Mouse (Mus musculus) kidney, postnatal 0 days (tissue): Measurements from ENCODE around the gene Sorbs2. TPM values are rescaled to one million over a fixed set of nuclear protein-coding genes. Genes with fewer than 3 reads are reported as not detected.

Experiments used
- ATAC-seq: fragments of 200-750 bp; cut with Nextera tagmentation; replicated peaks from 2 replicates; pipeline ENCODE4 v1.8.0; 2017; ENCODE audit warnings: low read depth, moderate number of reproducible peaks, moderate TSS enrichment, moderate library complexity; ENCODE audit not compliant: low FRiP score
- DNase-seq: peaks from one replicate; pipeline ENCODE4 v3.0.0-alpha.2; 2016; ENCODE audit warnings: low spot score
- H3K27ac ChIP-seq: fragments of 300-500 bp; sonication (generic); 2 replicates; pipeline ENCODE4 v1.5.1; 2014; ENCODE audit warnings: mild to moderate bottlenecking
- H3K27me3 ChIP-seq: fragments of 300-500 bp; sonication (generic); 2 replicates; pipeline ENCODE4 v1.6.1; 2014; ENCODE audit warnings: low read length, mixed read lengths; ENCODE audit not compliant: insufficient read depth
- H3K36me3 ChIP-seq: fragments of 300-500 bp; sonication (generic); 2 replicates; pipeline ENCODE4 v1.6.1; 2014; ENCODE audit warnings: low read length, mixed read lengths; ENCODE audit not compliant: insufficient read depth
- H3K4me1 ChIP-seq: fragments of 300-500 bp; sonication (generic); replicated peaks from 2 replicates; pipeline ENCODE4 v1.6.1; 2014; ENCODE audit warnings: antibody characterized with exemption, low read length, mixed read lengths; ENCODE audit not compliant: insufficient read depth
- H3K4me2 ChIP-seq: fragments of 300-500 bp; sonication (generic); 2 replicates; pipeline ENCODE4 v1.6.1; 2014; ENCODE audit warnings: mild to moderate bottlenecking, low read length, moderate library complexity, mixed read lengths
- H3K4me3 ChIP-seq: fragments of 300-500 bp; sonication (generic); replicated peaks from 2 replicates; pipeline ENCODE4 v1.5.1; 2014; ENCODE audit warnings: low read depth, low read length
- H3K9ac ChIP-seq: fragments of 300-500 bp; sonication (generic); 2 replicates; pipeline ENCODE4 v1.6.1; 2014; ENCODE audit warnings: low read depth, low read length
- H3K9me3 ChIP-seq: fragments of 300-500 bp; sonication (generic); replicated peaks from 2 replicates; pipeline ENCODE4 v1.6.1; 2016; ENCODE audit warnings: low read length, inconsistent platforms, mixed read lengths
- CTCF ChIP-seq: IDR thresholded peaks from 2 replicates; pipeline ENCODE4 v1.5.1; 2016; ENCODE audit warnings: antibody characterized with exemption, low read depth, mild to moderate bottlenecking, moderate library complexity
- WGBS: fragments of 180-500 bp; shearing (Covaris S2); extraction: QIAGEN DNeasy Blood & Tissue Kit; methylation state at CpG from one replicate; pipeline ENCODE4 v1.1.7; 2014; 5-methylcytosine and 5-hydroxymethylcytosine counted together
- polyA plus RNA-seq: library from polyadenylated mRNA; unstranded; fragments of >200 nt; fragmentation: Nextera tagmentation; extraction: Ambion mirVana; gene quantifications from 2 replicates; pipeline ENCODE4 v1.2.1, GENCODE M21; 2015

Gene Sorbs2
- polyA plus RNA-seq, 1 experiment from 2014 or later = 41.6 TPM

DNA sequence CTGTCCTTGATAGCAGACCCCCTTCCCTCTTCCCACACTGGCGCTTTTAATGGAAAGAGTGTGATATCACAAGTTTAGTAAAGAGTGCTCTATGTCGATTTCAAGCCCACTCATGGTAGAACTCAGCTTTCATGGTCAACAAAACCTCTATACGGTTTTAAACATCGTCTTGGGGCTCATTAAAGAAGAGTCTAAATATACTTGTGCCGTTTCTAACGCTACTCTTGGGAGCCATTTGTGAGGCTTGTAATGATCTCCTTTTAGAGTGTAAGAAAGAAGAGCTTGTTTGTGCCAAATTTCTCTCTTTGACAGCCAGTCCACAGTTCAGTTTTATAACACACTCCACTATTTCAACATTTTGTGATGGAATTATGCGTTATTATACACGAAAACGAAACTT, 253.0 kb downstream of the Sorbs2 start:
- Histone ChIP-seq H3K4me3 (no peak overlapping the region), H3K27ac (no peak overlapping the region), H3K27me3 (no peaks in the 10 kb centered on the region), H3K36me3 (0 out of 2 replicates have a peak, but pooled peaks cover 11% of the 10 kb centered on the region), H3K4me2 (no peak overlapping the region), H3K9me3 (no peaks in the 10 kb centered on the region), H3K4me1 (no peaks in the 10 kb centered on the region; the same call in 1 of the 2 replicates), H3K9ac (no peak overlapping the region)
- no peak for TF ChIP-seq CTCF
- WGBS = 60% methylated on average over 9 of the region's 9 CpGs
- DNase-seq = peak; percentile 12
- ATAC-seq = no peak

- DNase-seq = peak; percentile 61
- 58% methylated on average over 1 of the region's 1 CpGs for WGBS
- H3K4me3 ChIP-seq = no peak overlapping the region
- no peaks in the 10 kb centered on the region; the same call in 1 of the 2 replicates for H3K4me1 ChIP-seq
- H3K27ac ChIP-seq = no peak overlapping the region
- H3K36me3 ChIP-seq = 0 out of 2 replicates have a peak, but pooled peaks cover 11% of the 10 kb centered on the region
- no peaks in the 10 kb centered on the region for H3K9me3 ChIP-seq
- H3K4me2 ChIP-seq = no peak overlapping the region
- no peak for TF ChIP-seq CTCF
- no peak for ATAC-seq
- H3K27me3 ChIP-seq = no peaks in the 10 kb centered on the region
- H3K9ac ChIP-seq = no peak overlapping the region
These were observed 253.5 kb downstream of the Sorbs2 start for GRCm38 (mm10) chr8:45761053-45761452.

DNA sequence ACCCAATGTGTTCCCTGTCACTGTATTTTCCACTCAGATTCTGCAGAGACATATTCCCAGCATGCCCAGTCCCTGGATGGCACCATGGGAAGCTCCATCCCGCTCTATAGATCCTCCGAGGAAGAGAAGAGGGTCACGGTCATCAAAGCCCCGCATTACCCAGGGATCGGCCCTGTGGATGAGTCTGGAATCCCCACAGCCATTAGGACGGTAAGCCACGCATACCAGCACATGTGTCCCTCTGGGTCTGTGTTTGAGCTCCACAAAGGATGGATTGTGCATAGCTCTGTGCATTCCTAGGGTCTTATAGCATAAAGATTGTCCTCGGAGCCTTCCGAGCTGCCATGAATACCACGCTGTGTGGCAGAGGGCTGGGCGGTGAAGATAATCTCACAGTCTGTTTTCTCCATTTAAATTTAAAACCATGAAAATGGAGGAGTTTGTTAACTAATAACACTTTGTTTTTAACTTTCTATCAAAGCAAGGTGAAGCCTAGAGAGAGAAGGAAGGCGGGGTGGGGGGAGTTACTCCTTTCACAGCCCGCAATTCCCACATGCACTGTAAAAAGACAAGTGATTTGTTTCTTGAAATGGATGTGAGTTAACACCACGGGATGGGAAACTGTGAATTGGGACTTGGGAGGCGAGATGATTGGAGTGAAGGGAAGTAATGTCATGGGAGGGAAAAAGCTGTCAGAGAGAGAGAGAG, 255.5 kb downstream of the Sorbs2 start:
- ATAC-seq = no peak
- no peak for TF ChIP-seq CTCF

GRCm38 (mm10) chr8:45763690-45764342, 256.2 kb downstream of the Sorbs2 start:
- no peak for TF ChIP-seq CTCF
- no peak overlapping the region for H3K4me2 ChIP-seq

More for the DNA sequence above, 255.5 kb downstream of the Sorbs2 start:
- no peak overlapping the region for H3K4me3 ChIP-seq
- H3K4me1 ChIP-seq = no peaks in the 10 kb centered on the region; the same call in 1 of the 2 replicates
- H3K9me3 ChIP-seq = no peaks in the 10 kb centered on the region
- 80% methylated on average over 15 of the region's 15 CpGs for WGBS
- H3K27me3 ChIP-seq = no peaks in the 10 kb centered on the region
- H3K27ac ChIP-seq = no peak overlapping the region
- no peak overlapping the region for H3K9ac ChIP-seq
- 0 out of 2 replicates have a peak, but pooled peaks cover 11% of the 10 kb centered on the region for H3K36me3 ChIP-seq
- DNase-seq = no peak
- H3K4me2 ChIP-seq = no peak overlapping the region

DNA sequence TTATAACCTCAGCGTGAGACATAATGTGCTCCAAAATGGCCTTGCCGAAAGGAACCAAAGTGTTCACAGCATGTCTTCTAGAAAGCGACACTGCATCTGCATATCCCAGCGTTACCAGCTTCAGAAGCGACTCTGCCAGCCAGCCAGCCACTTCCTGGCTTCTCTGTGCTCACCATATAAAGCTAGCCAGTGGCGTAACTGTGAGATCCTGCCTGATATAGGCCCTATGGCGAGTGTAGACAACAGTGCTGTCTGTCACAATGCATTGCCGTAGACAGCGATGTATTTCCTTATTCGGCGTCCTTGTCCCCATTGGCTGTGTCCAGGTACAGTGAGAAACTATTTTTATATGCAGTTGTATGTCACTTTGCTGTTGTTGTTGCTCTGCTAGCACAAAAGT, 258.6 kb downstream of the Sorbs2 start:
- ATAC-seq (no peak), DNase-seq (no peak)
- no peak overlapping the region for H3K4me3 ChIP-seq
- 86% methylated on average over 11 of the region's 11 CpGs for WGBS
- H3K27ac ChIP-seq = no peak overlapping the region
- H3K9me3 ChIP-seq = no peaks in the 10 kb centered on the region
- no peak overlapping the region for H3K9ac ChIP-seq
- no peak overlapping the region for H3K4me2 ChIP-seq
- H3K27me3 ChIP-seq = no peaks in the 10 kb centered on the region
- TF ChIP-seq CTCF = no peak
- 0 out of 2 replicates have a peak, but pooled peaks cover 8% of the 10 kb centered on the region for H3K36me3 ChIP-seq
- no peaks in the 10 kb centered on the region; the same call in 1 of the 2 replicates for H3K4me1 ChIP-seq

More at GRCm38 (mm10) chr8:45763690-45764342, 256.2 kb downstream of the Sorbs2 start:
- H3K4me3 ChIP-seq = no peak overlapping the region
- no peaks in the 10 kb centered on the region; the same call in 1 of the 2 replicates for H3K4me1 ChIP-seq
- DNase-seq (no peak), ATAC-seq (no peak)
- 0 out of 2 replicates have a peak, but pooled peaks cover 10% of the 10 kb centered on the region for H3K36me3 ChIP-seq
- 56% methylated on average over 11 of the region's 11 CpGs for WGBS
- no peak overlapping the region for H3K9ac ChIP-seq
- no peaks in the 10 kb centered on the region for H3K9me3 ChIP-seq
- H3K27me3 ChIP-seq = no peaks in the 10 kb centered on the region
- H3K27ac ChIP-seq = no peak overlapping the region

- no peak overlapping the region for H3K27ac ChIP-seq
- no peak for ATAC-seq
- no peak for DNase-seq
- H3K27me3 ChIP-seq = no peaks in the 10 kb centered on the region
- no peaks in the 10 kb centered on the region for H3K9me3 ChIP-seq
- H3K36me3 ChIP-seq = 0 out of 2 replicates have a peak, but pooled peaks cover 4% of the 10 kb centered on the region
- 85% methylated on average over 5 of the region's 5 CpGs for WGBS
- no peak overlapping the region for H3K9ac ChIP-seq
- no peak for TF ChIP-seq CTCF
- H3K4me2 ChIP-seq = no peak overlapping the region
- no peaks in the 10 kb centered on the region for H3K4me1 ChIP-seq
- no peak overlapping the region for H3K4me3 ChIP-seq
These were observed 267.3 kb downstream of the Sorbs2 start for GRCm38 (mm10) chr8:45774841-45775240.
